Mouse (Mus musculus) heart, adult 2 months (tissue): ENCODE measurements around the gene Timp2. TPM values are rescaled to one million over a fixed set of nuclear protein-coding genes. Genes with fewer than 3 reads are reported as not detected.

Source experiments
- DNase-seq, 2 experiments: peaks; one replicate each; pipeline ENCODE4 v3.0.0; 2021
- H3K27ac ChIP-seq: fragments of 200-600 bp; 2 replicates; pipeline ENCODE4 v1.8.1; 2022
- H3K27me3 ChIP-seq: fragments of 200-500 bp; 2 replicates; pipeline ENCODE4 v1.6.1; 2012; ENCODE audit warnings: mild to moderate bottlenecking, low read length, inconsistent platforms, mixed read lengths; ENCODE audit not compliant: control insufficient read depth, insufficient read depth
- H3K36me3 ChIP-seq: fragments of 200-500 bp; 2 replicates; pipeline ENCODE4 v1.6.1; 2012; ENCODE audit warnings: low read length, inconsistent platforms; ENCODE audit not compliant: control insufficient read depth, insufficient read depth
- H3K4me1 ChIP-seq: fragments of 200-500 bp; 2 replicates; pipeline ENCODE4 v1.6.1; 2011; ENCODE audit warnings: low read length; ENCODE audit not compliant: control insufficient read depth, insufficient read depth
- H3K4me3 ChIP-seq: fragments of 200-600 bp; 2 replicates; pipeline ENCODE4 v1.8.1; 2022
- H3K79me2 ChIP-seq: fragments of 200-500 bp; replicated peaks from 2 replicates; pipeline ENCODE4 v1.6.1; 2012; ENCODE audit warnings: mild to moderate bottlenecking, inconsistent platforms, low read length, moderate library complexity, mixed read lengths; ENCODE audit not compliant: control insufficient read depth, insufficient read depth
- H3K9ac ChIP-seq: fragments of 200-500 bp; 2 replicates; pipeline ENCODE4 v1.6.1; 2012; ENCODE audit warnings: low read depth, mild to moderate bottlenecking, control low read depth, inconsistent platforms, low read length, mixed read lengths
- CTCF ChIP-seq: fragments of 200-600 bp; IDR thresholded peaks from 2 replicates; pipeline ENCODE4 v1.8.1; 2022; ENCODE audit warnings: antibody characterized with exemption, mild to moderate bottlenecking, moderate library complexity
- EP300 ChIP-seq: fragments of 200-500 bp; IDR thresholded peaks from 2 replicates; pipeline ENCODE4 v1.6.1; 2011; ENCODE audit warnings: low read depth, low read length, control low read depth; ENCODE audit not compliant: insufficient read depth
- POLR2A ChIP-seq: fragments of 200-500 bp; IDR thresholded peaks from 2 replicates; pipeline ENCODE4 v1.6.1; 2011; ENCODE audit warnings: mild to moderate bottlenecking, low read depth, low read length, control low read depth; ENCODE audit not compliant: insufficient read depth
- WGBS: fragments of 180-500 bp; shearing (Covaris S2); methylation state at CpG from one replicate; pipeline ENCODE4 v1.1.7; 2018; 5-methylcytosine and 5-hydroxymethylcytosine counted together
- intact Hi-C: fragments of 180-260 bp; cut with DNase I; formaldehyde crosslinking; loops from one replicate; pipeline ENCODE4 v1.15.1; 2025
- polyA plus RNA-seq: library from polyadenylated mRNA; depleted of rRNA; stranded (reverse); fragments of >200 nt; gene quantifications from 2 replicates; pipeline ENCODE4 v1.2.3, GENCODE M21; 2012
- total RNA-seq, 2 experiments: library from RNA; stranded (reverse); gene quantifications; 2 replicates each; pipeline ENCODE4 v1.2.3; 2021

Gene Timp2
- total and polyA plus RNA-seq, 3 experiments: 98.9 to 109 (median 99.2) TPM

DNA sequence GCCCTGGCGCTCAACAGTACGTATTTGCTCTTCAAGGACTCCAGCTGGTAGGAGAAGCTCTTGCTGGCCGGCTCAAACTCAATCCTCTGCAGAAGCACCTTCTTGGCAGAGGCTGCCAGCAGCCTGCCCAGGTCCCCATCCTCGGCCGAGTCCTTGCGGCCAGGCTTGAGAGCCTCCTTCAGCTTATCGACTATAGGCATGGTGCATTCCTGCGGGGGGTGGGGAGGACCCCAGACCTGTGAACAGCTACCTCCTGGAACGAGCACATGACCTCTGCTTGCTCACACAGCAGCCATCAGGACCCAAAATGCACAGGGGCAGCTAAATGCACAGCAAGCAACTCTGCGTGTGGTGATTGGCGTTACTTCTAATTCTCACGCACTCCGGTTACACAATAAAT, 69.7 kb downstream of the Timp2 start:
- DNase-seq: no peak
- H3K4me3 ChIP-seq: no peak overlapping the region
- no peaks in the 10 kb centered on the region for H3K27me3 ChIP-seq
- WGBS: 85% methylated on average over 13 of the region's 13 CpGs
- TF ChIP-seq EP300 (no peak), POLR2A (no peak), CTCF (no peak)
- H3K9ac ChIP-seq: no peak overlapping the region
- H3K4me1 ChIP-seq: peaks cover 8% of the 10 kb centered on the region
- intact Hi-C loops: no loop called here
- H3K79me2 ChIP-seq: no peaks in the 10 kb centered on the region
- no peaks in the 10 kb centered on the region for H3K36me3 ChIP-seq
- H3K27ac ChIP-seq: no peak overlapping the region

DNA sequence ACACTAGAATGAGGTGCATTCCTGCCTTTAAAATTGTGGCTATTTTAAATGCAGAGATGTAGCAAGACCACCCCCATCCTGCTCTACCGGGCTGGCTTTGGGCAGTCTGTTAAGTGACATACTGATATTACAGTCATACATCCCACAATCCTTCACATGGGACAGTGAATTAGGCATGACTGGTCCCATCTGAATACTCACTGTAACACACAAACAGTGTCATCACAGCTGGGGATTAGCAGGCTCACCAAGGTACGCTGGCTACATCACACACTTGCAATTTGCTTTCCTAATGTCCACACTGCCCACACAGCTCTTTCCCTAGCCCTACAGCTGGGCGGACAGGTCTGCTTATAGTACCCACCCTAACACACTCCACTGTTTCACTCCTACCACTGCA, 75.3 kb downstream of the Timp2 start:
- 94% methylated on average over 3 of the region's 3 CpGs for WGBS
- TF ChIP-seq CTCF (no peak), EP300 (no peak), POLR2A (no peak)
- H3K4me1 ChIP-seq: no peaks in the 10 kb centered on the region
- DNase-seq: no peak
- intact Hi-C loops: no loop called here
- no peaks in the 10 kb centered on the region for H3K36me3 ChIP-seq
- no peaks in the 10 kb centered on the region for H3K27me3 ChIP-seq
- no peaks in the 10 kb centered on the region for H3K79me2 ChIP-seq
- no peak overlapping the region for H3K9ac ChIP-seq
- no peak overlapping the region for H3K4me3 ChIP-seq
- H3K27ac ChIP-seq: no peak overlapping the region

GRCm38 (mm10) chr11:118276328-118276727, 79.2 kb downstream of the Timp2 start:
- Histone ChIP-seq H3K79me2 (no peaks in the 10 kb centered on the region), H3K27ac (no peak overlapping the region), H3K4me3 (no peak overlapping the region), H3K4me1 (no peaks in the 10 kb centered on the region), H3K27me3 (no peaks in the 10 kb centered on the region), H3K9ac (no peak overlapping the region), H3K36me3 (no peaks in the 10 kb centered on the region)
- intact Hi-C loops: no loop called here
- TF ChIP-seq EP300 (no peak), CTCF (no peak), POLR2A (no peak)
- peak in 1 of 2 experiments; percentile 31 for DNase-seq
- WGBS: 73% methylated on average over 7 of the region's 7 CpGs

GRCm38 (mm10) chr11:118275092-118275491, 80.4 kb downstream of the Timp2 start:
- TF ChIP-seq EP300 (no peak), CTCF (no peak), POLR2A (no peak)
- Histone ChIP-seq H3K4me3 (no peak overlapping the region), H3K27me3 (no peaks in the 10 kb centered on the region), H3K9ac (no peak overlapping the region), H3K36me3 (no peaks in the 10 kb centered on the region), H3K27ac (no peak overlapping the region), H3K4me1 (no peaks in the 10 kb centered on the region), H3K79me2 (no peaks in the 10 kb centered on the region)
- intact Hi-C loops: no loop called here
- no peak for DNase-seq
- 99% methylated on average over 9 of the region's 9 CpGs for WGBS

DNA sequence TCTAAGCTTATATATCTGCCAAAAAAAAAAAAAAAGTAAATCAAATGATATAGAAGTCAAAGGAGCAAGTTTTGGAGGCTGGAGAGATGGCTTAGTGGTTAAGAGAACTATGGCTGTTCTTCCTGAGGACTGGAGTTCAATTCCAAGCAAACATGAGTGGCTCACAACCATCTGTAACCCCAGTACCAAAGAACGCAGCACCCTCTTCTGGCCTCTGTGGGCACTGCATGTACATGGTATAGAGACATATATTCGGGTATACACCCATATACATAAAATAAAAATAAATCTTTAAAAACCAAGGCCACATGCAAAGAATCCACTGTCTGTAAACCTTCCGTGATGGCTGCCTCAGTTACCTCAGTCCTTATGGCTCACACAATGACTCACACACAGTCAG, 85.7 kb downstream of the Timp2 start:
- intact Hi-C loops: loop anchor here (5.0 kb wide), 2 partner anchors 168 to 188 kb away; no protein-coding TSS in a partner anchor
- H3K27ac ChIP-seq: no peak overlapping the region
- H3K4me3 ChIP-seq: no peak overlapping the region
- TF ChIP-seq CTCF: peak; percentile 70
- no peak for TF ChIP-seq EP300
- DNase-seq: peak in 1 of 2 experiments; percentile 44
- no peaks in the 10 kb centered on the region for H3K27me3 ChIP-seq
- no peaks in the 10 kb centered on the region for H3K36me3 ChIP-seq
- WGBS: 96% methylated on average over 3 of the region's 3 CpGs
- H3K4me1 ChIP-seq: no peaks in the 10 kb centered on the region; the same call in 1 of the 2 replicates
- H3K9ac ChIP-seq: no peak overlapping the region
- H3K79me2 ChIP-seq: no peaks in the 10 kb centered on the region

GRCm38 (mm10) chr11:118266666-118267046, 88.9 kb downstream of the Timp2 start:
- TF ChIP-seq CTCF: peak; percentile 57
- no peak for TF ChIP-seq EP300
- TF ChIP-seq POLR2A: no peak
- no peak overlapping the region; the same call in 1 of the 2 replicates for H3K27ac ChIP-seq
- H3K27me3 ChIP-seq: no peaks in the 10 kb centered on the region
- H3K4me3 ChIP-seq: no peak overlapping the region
- intact Hi-C loops: loop anchor here (5.0 kb wide), 1 partner anchor 184 kb away; no protein-coding TSS in a partner anchor
- H3K79me2 ChIP-seq: no peaks in the 10 kb centered on the region
- H3K36me3 ChIP-seq: no peaks in the 10 kb centered on the region
- no peak for DNase-seq
- no peaks in the 10 kb centered on the region; the same call in 1 of the 2 replicates for H3K4me1 ChIP-seq
- 86% methylated on average over 7 of the region's 7 CpGs for WGBS
- no peak overlapping the region for H3K9ac ChIP-seq
